Mouse (Mus musculus): ENCODE data around the gene Hcn4.

Hcn4 gene

GRCm38 (mm10) chr9:58847676-58848075, 24.5 kb downstream of the Hcn4 start:
- no peak for DNase-seq (ENCODE audit: low spot score)

- peak; percentile 49 for DNase-seq (ENCODE audit: low spot score)
Observed at GRCm38 (mm10) chr9:58849576-58850315, 26.5 kb downstream of the Hcn4 start.

DNA sequence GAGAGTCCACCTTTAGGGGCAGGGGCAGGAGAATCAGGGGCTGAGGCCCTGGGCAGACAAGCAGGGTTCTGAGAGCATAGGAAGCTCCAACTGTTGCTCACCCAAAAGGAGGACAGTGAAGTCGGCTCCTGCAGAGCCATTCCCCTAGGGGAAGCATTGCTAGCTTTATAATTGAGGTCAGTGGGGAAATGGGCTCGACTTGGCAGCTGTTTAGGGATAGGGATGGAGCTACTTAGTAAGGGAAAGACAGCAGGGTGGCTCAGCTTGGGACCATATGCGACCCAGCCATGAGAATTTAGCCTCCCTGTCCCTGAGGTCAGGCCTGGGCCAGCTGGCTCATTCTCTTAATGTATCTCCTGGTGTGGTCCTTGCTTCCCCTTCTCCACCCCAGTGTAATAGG, 31.7 kb downstream of the Hcn4 start:
- no peak for DNase-seq (ENCODE audit: low spot score)

- peak; percentile 44 for DNase-seq (ENCODE audit: low spot score)
Observed at GRCm38 (mm10) chr9:58859080-58859635, 35.9 kb downstream of the Hcn4 start.

- DNase-seq (ENCODE audit: low spot score), result peak; percentile 47
Observed at GRCm38 (mm10) chr9:58863826-58864225, 40.6 kb downstream of the Hcn4 start.

DNA sequence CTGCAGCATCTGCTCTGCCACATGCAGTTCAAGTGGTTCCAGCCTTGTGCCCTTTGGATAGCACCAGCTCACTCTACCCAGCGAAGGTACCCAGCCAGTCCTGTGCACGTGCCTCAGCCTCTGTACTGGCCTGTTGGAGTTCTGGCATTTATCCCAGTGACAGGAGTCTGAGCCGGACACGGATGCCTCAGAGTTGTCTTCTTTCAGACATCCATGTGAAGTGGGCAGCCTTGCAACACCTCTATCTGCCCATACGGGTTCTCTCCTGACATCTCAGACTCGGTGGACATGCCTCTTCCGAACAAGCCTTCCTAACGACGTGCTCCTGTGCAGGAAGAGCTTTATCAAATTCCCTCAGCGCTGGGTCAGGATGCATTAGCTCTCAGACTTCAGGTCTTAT, 47.9 kb downstream of the Hcn4 start:
- no peak for DNase-seq (ENCODE audit: low spot score)

DNA sequence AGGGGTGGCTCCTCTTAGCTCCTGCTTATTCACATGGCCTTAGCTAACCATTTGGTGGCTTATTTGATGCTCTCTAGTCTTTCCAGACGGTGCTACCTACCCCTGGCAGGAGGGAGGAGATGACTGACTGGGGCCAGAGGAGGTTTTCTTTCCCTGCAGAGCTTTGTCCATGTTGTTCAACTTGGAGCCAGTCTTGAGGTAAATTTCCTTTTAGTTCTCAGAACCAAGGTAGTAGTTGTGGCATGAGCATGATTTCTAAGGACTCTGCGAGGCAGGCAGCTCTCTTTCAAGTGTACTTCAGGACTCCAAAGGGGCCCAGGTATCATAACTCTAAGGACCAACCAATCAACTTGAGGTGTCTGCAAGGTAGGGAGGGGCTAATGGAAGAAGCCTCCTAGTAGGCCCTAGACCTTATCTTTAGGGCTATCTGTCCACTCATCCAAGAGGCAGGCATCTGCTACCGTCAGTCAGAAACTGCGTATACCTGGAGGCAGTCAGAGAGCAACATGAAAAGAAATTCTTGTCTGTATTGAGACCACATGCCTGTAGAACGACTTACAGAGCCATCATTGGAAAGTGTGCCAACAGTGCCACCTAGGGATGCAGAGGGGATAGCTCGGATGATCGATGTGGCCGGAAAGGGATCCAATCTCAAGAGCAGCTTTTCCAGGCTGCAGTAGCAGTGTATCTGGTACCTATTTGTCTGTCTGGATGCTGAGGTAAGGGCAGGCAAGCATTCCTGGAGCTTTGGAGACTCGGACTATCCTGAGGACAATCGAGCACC, 50.5 kb downstream of the Hcn4 start:
- DNase-seq (ENCODE audit: low spot score), result peak; percentile 76

- no peak for DNase-seq (ENCODE audit: low spot score)
Observed at GRCm38 (mm10) chr9:58874354-58874753, 51.1 kb downstream of the Hcn4 start.

- DNase-seq (ENCODE audit: low spot score), result no peak
Observed at GRCm38 (mm10) chr9:58875439-58875838, 52.2 kb downstream of the Hcn4 start.

GRCm38 (mm10) chr9:58876946-58877625, 53.9 kb downstream of the Hcn4 start:
- no peak for DNase-seq (ENCODE audit: low spot score)

DNA sequence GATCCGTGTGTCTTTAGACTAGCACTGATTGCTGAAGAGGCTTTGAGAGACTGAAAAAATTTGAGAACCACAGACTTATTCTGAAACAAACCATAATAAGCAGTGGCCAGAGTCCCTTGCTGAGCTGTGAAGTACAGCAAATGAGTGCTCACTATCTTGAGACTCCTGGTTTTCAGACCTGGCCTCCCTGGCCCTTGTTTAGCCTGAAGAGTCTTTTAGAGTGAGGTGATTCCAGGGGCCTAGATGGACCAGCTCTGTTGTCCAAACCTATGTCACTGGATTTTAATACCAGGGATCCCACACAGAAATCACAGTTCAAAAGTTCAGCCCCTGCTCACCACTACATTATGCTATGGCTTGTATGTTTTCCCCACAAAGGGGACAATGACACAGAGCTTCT, 56.6 kb downstream of the Hcn4 start:
- DNase-seq (ENCODE audit: low spot score), result no peak

GRCm38 (mm10) chr9:58882686-58883085, 59.5 kb downstream of the Hcn4 start:
- DNase-seq (ENCODE audit: low spot score), result no peak

DNA sequence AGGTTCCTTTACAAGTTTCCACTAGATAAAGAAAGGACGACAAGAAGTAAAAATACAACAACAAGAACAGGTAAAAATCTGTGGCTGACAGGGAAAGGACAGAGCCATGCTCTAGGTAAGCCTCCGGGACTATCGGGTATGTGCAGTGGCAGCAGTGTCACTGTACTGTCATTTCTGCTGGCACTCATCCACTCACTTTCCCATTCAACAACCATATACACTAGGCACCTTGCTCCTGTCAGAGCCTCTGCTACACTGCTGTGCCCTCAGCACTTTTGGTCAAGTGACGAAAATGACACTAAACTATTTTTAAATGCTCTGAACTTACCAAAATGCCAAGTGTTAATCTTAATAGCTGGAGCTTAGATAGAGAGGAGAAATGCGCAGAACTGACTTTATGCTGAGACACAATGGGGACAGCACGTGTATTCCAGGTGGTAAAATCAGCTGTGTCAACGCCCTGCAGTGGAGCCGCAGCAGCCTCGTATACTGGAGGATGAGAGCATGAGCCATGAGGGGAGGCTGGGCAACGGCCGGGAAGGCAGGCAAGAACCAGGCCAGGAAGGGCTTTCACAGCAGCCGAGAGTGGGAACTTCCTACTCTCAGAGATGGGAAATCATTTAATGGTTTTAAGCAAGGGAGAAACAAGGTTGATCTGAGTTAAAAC, 66.7 kb downstream of the Hcn4 start:
- no peak for DNase-seq (ENCODE audit: low spot score)

DNA sequence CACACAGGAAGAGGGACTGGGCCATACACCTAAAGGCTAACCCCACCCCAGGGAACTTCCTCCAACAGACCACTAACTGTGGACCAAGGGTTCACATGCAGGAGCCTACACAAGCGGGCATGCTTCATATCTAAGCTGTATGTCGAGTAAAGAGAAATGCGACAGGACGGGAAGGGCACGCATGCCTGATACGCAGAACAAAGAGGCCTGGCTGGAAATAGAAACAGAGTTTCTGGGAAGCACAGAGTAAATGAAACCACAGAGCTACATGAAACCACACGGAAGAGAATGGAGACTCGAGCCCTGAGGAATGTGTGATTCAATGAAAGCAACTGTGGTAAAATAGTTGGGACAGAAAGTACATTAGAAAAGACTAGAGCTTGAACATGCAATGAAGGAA, 67.7 kb downstream of the Hcn4 start:
- no peak for DNase-seq (ENCODE audit: low spot score)

DNA sequence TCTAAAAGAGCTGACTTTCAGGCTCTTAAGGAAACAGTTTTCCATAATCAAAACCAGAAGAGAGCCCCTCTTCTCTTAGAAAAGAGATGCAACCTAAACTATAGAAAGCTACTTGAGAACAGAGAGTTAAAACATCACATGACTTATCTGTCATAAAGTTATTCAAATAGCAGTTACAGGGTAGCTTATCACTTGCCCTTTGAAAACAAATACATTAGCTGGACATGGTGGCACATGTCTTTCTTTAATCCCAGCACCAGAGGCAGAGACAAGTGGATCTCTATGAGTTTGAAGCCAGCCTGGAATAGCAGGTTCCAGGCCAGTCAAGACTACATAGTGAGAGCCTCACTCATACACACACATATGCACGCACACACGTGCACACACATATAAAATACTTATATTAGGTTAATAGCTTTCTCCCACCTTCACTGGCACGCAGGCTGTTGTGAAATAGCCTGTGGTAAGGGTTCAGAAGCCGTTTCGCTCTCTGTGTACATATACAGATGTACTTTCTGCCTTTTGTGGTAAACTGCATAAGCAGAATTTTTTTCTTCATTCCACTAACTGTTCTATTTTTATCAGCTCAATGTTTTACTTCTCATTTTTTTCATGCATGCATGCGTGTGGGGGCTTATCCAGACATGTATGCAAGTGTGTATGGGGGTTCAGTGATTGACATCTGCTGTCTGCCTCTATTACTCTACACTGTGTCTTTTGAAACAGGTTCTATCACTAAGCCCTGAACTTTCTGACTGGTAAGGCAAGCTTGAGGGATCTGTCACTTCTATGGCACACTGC, 68.8 kb downstream of the Hcn4 start:
- DNase-seq (ENCODE audit: low spot score), result no peak

- DNase-seq (ENCODE audit: low spot score), result no peak
Observed at GRCm38 (mm10) chr9:58899602-58900001, 76.4 kb downstream of the Hcn4 start.

GRCm38 (mm10) chr9:58902869-58903585, 79.8 kb downstream of the Hcn4 start:
- peak; percentile 82 for DNase-seq (ENCODE audit: low spot score)

Measured in embryo, embryonic 10.5 days (tissue).